Mouse (Mus musculus) heart, embryonic 13.5 days (tissue): ENCODE measurements around the gene Tmem163. TPM values are rescaled to one million over a fixed set of nuclear protein-coding genes. Genes with fewer than 3 reads are reported as not detected.

Source experiments
- ATAC-seq: fragments of 200-750 bp; cut with Nextera tagmentation; 2 replicates; pipeline ENCODE4 v1.8.0; 2017; ENCODE audit warnings: moderate TSS enrichment; ENCODE audit not compliant: insufficient number of reproducible peaks, low FRiP score, low TSS enrichment; ENCODE audit errors: extremely low read depth
- H3K27ac ChIP-seq: fragments of 300-500 bp; sonication (generic); replicated peaks from 2 replicates; pipeline ENCODE4 v1.5.1; 2015; ENCODE audit warnings: moderate library complexity, mild to moderate bottlenecking, inconsistent platforms
- H3K27me3 ChIP-seq: fragments of 300-500 bp; sonication (generic); replicated peaks from 2 replicates; pipeline ENCODE4 v1.6.1; 2015; ENCODE audit warnings: mild to moderate bottlenecking, inconsistent platforms
- H3K36me3 ChIP-seq: fragments of 300-500 bp; sonication (generic); 2 replicates; pipeline ENCODE4 v1.6.1; 2015; ENCODE audit warnings: mild to moderate bottlenecking, inconsistent platforms
- H3K4me1 ChIP-seq: fragments of 300-500 bp; sonication (generic); 2 replicates; pipeline ENCODE4 v1.6.1; 2015; ENCODE audit warnings: inconsistent platforms
- H3K4me2 ChIP-seq: fragments of 300-500 bp; sonication (generic); 2 replicates; pipeline ENCODE4 v1.6.1; 2015; ENCODE audit warnings: inconsistent platforms, mild to moderate bottlenecking, moderate library complexity
- H3K4me3 ChIP-seq: fragments of 300-500 bp; sonication (generic); 2 replicates; pipeline ENCODE4 v1.5.1; 2015; ENCODE audit warnings: moderate library complexity, mild to moderate bottlenecking, inconsistent platforms
- H3K9ac ChIP-seq: fragments of 300-500 bp; sonication (generic); 2 replicates; pipeline ENCODE4 v1.6.1; 2015; ENCODE audit warnings: inconsistent platforms, mild to moderate bottlenecking, moderate library complexity
- H3K9me3 ChIP-seq: fragments of 300-500 bp; sonication (generic); 2 replicates; pipeline ENCODE4 v1.6.1; 2016; ENCODE audit warnings: inconsistent platforms
- WGBS: fragments of 180-500 bp; shearing (Covaris S2); methylation state at CpG from one replicate; pipeline ENCODE4 v1.1.7; 2015; ENCODE audit warnings: mixed read lengths; 5-methylcytosine and 5-hydroxymethylcytosine counted together
- polyA plus RNA-seq: library from polyadenylated mRNA; unstranded; fragments of >200 nt; fragmentation: Nextera tagmentation; extraction: Ambion mirVana; gene quantifications from 2 replicates; pipeline ENCODE4 v1.2.1, GENCODE M21; 2015

Gene Tmem163
- polyA plus RNA-seq, 1 experiment from 2014 or later = 22.4 TPM

- no peak overlapping the region for H3K4me3 ChIP-seq
- no peak for ATAC-seq
These were observed 192.2 kb downstream of the Tmem163 start for GRCm38 (mm10) chr1:127487161-127487560.

GRCm38 (mm10) chr1:127484826-127485225 lies 194.5 kb downstream of the Tmem163 start:
- H3K9me3 ChIP-seq = no peaks in the 10 kb centered on the region
- WGBS = 31% methylated on average over 7 of the region's 7 CpGs
- H3K36me3 ChIP-seq = peaks cover 28% of the 10 kb centered on the region
- no peaks in the 10 kb centered on the region for H3K4me1 ChIP-seq
- no peak overlapping the region for H3K9ac ChIP-seq
- no peak overlapping the region for H3K27ac ChIP-seq
- no peaks in the 10 kb centered on the region for H3K27me3 ChIP-seq
- no peak for ATAC-seq
- H3K4me3 ChIP-seq = no peak overlapping the region
- H3K4me2 ChIP-seq = no peak overlapping the region

More at GRCm38 (mm10) chr1:127487161-127487560, 192.2 kb downstream of the Tmem163 start:
- H3K4me2 ChIP-seq = no peak overlapping the region
- no peak overlapping the region for H3K9ac ChIP-seq
- H3K27ac ChIP-seq = no peak overlapping the region
- H3K27me3 ChIP-seq = no peaks in the 10 kb centered on the region
- H3K4me1 ChIP-seq = no peaks in the 10 kb centered on the region
- 69% methylated on average over 4 of the region's 4 CpGs for WGBS
- peaks cover 16% of the 10 kb centered on the region for H3K36me3 ChIP-seq
- H3K9me3 ChIP-seq = no peaks in the 10 kb centered on the region

DNA sequence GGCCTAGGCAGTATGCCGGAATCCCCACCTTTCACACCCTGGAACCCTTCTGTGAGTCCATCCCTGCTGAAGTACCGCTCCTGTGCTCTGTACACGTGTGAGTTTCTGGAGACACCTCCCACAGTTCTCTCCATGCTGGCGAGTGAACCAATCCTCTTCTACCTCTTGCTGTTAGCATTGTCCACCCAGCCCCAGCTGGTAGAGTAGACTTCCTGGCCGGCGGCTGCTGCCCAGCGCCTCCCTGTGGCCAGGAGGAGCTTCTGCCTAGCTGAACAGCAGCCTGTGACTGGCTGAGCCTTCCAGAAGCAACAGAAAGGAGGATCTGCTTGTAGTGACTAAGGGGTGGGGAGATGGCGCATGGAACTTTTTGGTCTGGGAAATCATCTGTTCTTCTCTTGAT lies 195.2 kb downstream of the Tmem163 start:
- WGBS = 90% methylated on average over 8 of the region's 8 CpGs
- no peak overlapping the region for H3K4me3 ChIP-seq
- ATAC-seq = no peak

DNA sequence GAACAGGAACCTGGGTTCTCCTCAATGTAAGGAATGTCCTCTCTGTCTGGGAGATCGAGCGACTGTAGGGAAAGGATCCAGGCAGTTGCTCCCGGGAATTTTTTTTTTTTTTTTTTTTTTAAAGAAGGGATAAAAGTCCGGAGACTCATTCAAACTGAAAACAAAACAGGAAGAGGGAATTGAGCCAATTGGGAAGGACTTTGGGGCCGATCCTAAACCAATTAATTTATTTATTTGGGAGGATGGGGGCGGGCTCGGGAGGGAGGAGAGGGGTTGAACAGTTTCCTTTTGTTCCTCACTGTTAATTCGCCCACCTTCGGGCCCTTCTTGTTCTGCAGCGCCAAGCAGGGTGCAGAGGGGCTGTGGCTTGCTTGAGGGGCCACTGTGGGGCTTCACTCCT lies 196.4 kb downstream of the Tmem163 start:
- H3K9ac ChIP-seq = no peak overlapping the region
- H3K36me3 ChIP-seq = peaks cover 33% of the 10 kb centered on the region
- ATAC-seq = no peak
- 71% methylated on average over 10 of the region's 10 CpGs for WGBS
- H3K4me1 ChIP-seq = no peaks in the 10 kb centered on the region; the same call in 1 of the 2 replicates
- no peak overlapping the region for H3K4me2 ChIP-seq
- H3K4me3 ChIP-seq = no peak overlapping the region
- no peak overlapping the region for H3K27ac ChIP-seq
- no peaks in the 10 kb centered on the region for H3K27me3 ChIP-seq
- no peaks in the 10 kb centered on the region for H3K9me3 ChIP-seq

More for the DNA sequence above, 195.2 kb downstream of the Tmem163 start:
- H3K9me3 ChIP-seq = no peaks in the 10 kb centered on the region
- no peaks in the 10 kb centered on the region; the same call in 1 of the 2 replicates for H3K4me1 ChIP-seq
- H3K36me3 ChIP-seq = peaks cover 28% of the 10 kb centered on the region
- no peak overlapping the region for H3K4me2 ChIP-seq
- no peaks in the 10 kb centered on the region for H3K27me3 ChIP-seq
- H3K27ac ChIP-seq = no peak overlapping the region
- no peak overlapping the region for H3K9ac ChIP-seq

DNA sequence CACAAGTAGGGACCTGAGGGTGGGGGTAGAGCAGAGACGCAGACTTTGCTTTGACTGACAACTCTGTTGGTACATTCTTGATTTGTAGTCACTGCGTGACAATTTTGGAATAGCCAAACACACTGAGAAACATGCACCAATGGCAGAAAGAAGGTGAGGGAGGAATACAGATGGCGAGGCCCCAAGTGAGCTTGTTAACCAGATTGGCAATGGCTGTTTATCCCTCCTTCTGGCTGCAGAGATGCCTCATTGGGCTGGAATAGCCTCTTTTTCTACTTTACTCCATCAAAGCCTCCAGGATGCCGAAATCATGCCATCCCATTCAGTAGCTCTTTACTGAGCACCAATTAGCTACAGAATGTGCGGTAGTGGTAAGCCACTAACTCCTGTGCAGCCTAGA lies 203.6 kb downstream of the Tmem163 start:
- no peaks in the 10 kb centered on the region for H3K9me3 ChIP-seq
- no peak overlapping the region for H3K27ac ChIP-seq
- no peak overlapping the region for H3K9ac ChIP-seq
- H3K4me3 ChIP-seq = no peak overlapping the region
- no peak for ATAC-seq
- peaks cover 32% of the 10 kb centered on the region for H3K36me3 ChIP-seq
- H3K4me2 ChIP-seq = no peak overlapping the region
- 86% methylated on average over 5 of the region's 5 CpGs for WGBS
- H3K27me3 ChIP-seq = no peaks in the 10 kb centered on the region
- H3K4me1 ChIP-seq = peaks cover 27% of the 10 kb centered on the region

GRCm38 (mm10) chr1:127470175-127470574 lies 209.2 kb downstream of the Tmem163 start:
- Histone ChIP-seq H3K4me1 (peaks cover 31% of the 10 kb centered on the region), H3K27me3 (no peaks in the 10 kb centered on the region), H3K9me3 (no peaks in the 10 kb centered on the region), H3K4me3 (no peak overlapping the region), H3K9ac (no peak overlapping the region), H3K4me2 (no peak overlapping the region), H3K36me3 (peaks cover 16% of the 10 kb centered on the region; the same call in 1 of the 2 replicates), H3K27ac (no peak overlapping the region)
- ATAC-seq = no peak
- whole genome bisulfite sequencing = 75% methylated on average over 4 of the region's 4 CpGs

DNA sequence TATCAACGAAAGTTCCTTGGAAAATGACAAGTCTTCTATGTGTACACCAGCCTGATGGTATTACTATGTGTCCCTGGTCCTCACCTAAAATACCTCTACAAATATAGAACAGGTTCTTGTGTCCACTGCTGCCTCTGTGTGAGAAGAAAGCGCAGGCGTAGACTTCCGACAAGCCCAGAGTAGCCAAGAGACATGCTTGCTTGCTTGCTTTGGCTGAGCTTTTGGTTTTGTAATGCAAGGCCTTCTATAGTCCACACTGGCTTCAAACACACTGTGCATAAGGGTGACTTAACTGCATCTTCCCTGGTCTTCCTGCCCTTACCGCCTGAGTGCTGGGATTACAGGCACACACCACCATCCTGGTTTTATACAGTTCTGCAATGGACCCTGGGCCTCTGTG lies 212.1 kb downstream of the Tmem163 start:
- no peak overlapping the region for H3K4me3 ChIP-seq
- H3K9me3 ChIP-seq = no peaks in the 10 kb centered on the region
- H3K4me1 ChIP-seq = peaks cover 18% of the 10 kb centered on the region
- H3K9ac ChIP-seq = no peak overlapping the region
- H3K36me3 ChIP-seq = peaks cover 12% of the 10 kb centered on the region; the same call in 1 of the 2 replicates
- H3K27me3 ChIP-seq = no peaks in the 10 kb centered on the region
- no peak for ATAC-seq
- no peak overlapping the region for H3K27ac ChIP-seq
- no peak overlapping the region for H3K4me2 ChIP-seq
- 89% methylated on average over 5 of the region's 5 CpGs for WGBS

DNA sequence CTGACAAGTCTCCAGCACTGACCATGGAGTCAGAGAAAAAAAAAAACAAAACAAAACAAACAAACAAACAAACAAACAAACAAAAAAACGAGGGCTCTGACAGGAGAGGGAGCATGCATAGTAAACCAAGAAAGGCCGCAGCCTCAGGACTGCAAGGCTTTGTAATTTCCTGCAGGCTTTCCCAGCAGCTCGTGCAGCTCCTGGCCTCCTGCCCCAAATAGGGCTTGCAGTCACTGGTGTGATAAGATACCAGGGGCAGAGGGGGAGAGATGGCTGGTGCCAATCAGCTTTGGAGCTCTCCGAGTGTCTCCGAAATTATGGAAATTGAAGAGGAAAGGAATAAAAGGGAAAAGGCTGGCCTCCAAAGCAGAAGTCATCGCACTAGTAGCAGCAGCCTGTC lies 214.1 kb downstream of the Tmem163 start:
- no peak overlapping the region for H3K4me3 ChIP-seq
- no peaks in the 10 kb centered on the region for H3K9me3 ChIP-seq
- WGBS = 18% methylated on average over 6 of the region's 6 CpGs
- peaks cover 7% of the 10 kb centered on the region; the same call in 1 of the 2 replicates for H3K36me3 ChIP-seq
- H3K27ac ChIP-seq = peak overlapping the region; percentile 67
- H3K9ac ChIP-seq = peak overlapping the region; percentile 63
- H3K27me3 ChIP-seq = no peaks in the 10 kb centered on the region
- peak overlapping the region; percentile 55 for H3K4me2 ChIP-seq
- peaks cover 24% of the 10 kb centered on the region for H3K4me1 ChIP-seq
- no peak for ATAC-seq

GRCm38 (mm10) chr1:127464041-127464440 lies 215.3 kb downstream of the Tmem163 start:
- Histone ChIP-seq H3K9me3 (no peaks in the 10 kb centered on the region), H3K9ac (no peak overlapping the region), H3K36me3 (peaks cover 11% of the 10 kb centered on the region), H3K4me1 (peaks cover 24% of the 10 kb centered on the region), H3K4me2 (no peak overlapping the region), H3K4me3 (no peak overlapping the region), H3K27ac (no peak overlapping the region), H3K27me3 (no peaks in the 10 kb centered on the region)
- 82% methylated on average over 6 of the region's 6 CpGs for WGBS
- no peak for ATAC-seq

- Histone ChIP-seq H3K4me3 (no peak overlapping the region), H3K9me3 (no peaks in the 10 kb centered on the region), H3K27ac (no peak overlapping the region), H3K4me1 (peaks cover 24% of the 10 kb centered on the region), H3K27me3 (no peaks in the 10 kb centered on the region), H3K4me2 (no peak overlapping the region), H3K36me3 (peaks cover 7% of the 10 kb centered on the region), H3K9ac (0 out of 2 replicates have a peak overlapping the region, but pooled peaks have one; percentile 24)
- 60% methylated on average over 9 of the region's 9 CpGs for WGBS
- peak; percentile 55; the same call in 1 of the 2 replicates for ATAC-seq
These were observed 218.3 kb downstream of the Tmem163 start for GRCm38 (mm10) chr1:127461017-127461416.

GRCm38 (mm10) chr1:127459576-127459975 lies 219.8 kb downstream of the Tmem163 start:
- Histone ChIP-seq H3K27me3 (no peaks in the 10 kb centered on the region), H3K4me1 (peaks cover 11% of the 10 kb centered on the region), H3K36me3 (peaks cover 7% of the 10 kb centered on the region), H3K4me3 (no peak overlapping the region), H3K27ac (no peak overlapping the region), H3K9ac (no peak overlapping the region), H3K4me2 (no peak overlapping the region), H3K9me3 (no peaks in the 10 kb centered on the region)
- WGBS = 82% methylated on average over 7 of the region's 7 CpGs
- no peak for ATAC-seq

- no peak for ATAC-seq
- Histone ChIP-seq H3K4me1 (peaks cover 10% of the 10 kb centered on the region), H3K9ac (no peak overlapping the region), H3K4me3 (no peak overlapping the region), H3K4me2 (no peak overlapping the region), H3K27me3 (no peaks in the 10 kb centered on the region), H3K27ac (no peak overlapping the region), H3K9me3 (no peaks in the 10 kb centered on the region), H3K36me3 (peaks cover 7% of the 10 kb centered on the region)
- 13% methylated on average over 6 of the region's 6 CpGs for WGBS
These were observed 220.3 kb downstream of the Tmem163 start for GRCm38 (mm10) chr1:127459015-127459451.
